Mouse (Mus musculus) midbrain, embryonic 10.5 days (tissue): ENCODE data around the gene Unc13b. TPM values are rescaled to one million over a fixed set of nuclear protein-coding genes. Genes with fewer than 3 reads are reported as not detected.
A peak's percentile ranks its signal among the peaks of the same experiment; 100 is the strongest.

Experiments
- DNase-seq: peaks from one replicate; pipeline ENCODE4 v3.0.0-alpha.2; 2017; ENCODE audit warnings: low spot score
- H3K27ac ChIP-seq: fragments of 300-500 bp; sonication (generic); replicated peaks from 2 replicates; pipeline ENCODE4 v1.5.1; 2016; ENCODE audit warnings: mild to moderate bottlenecking
- H3K27me3 ChIP-seq: fragments of 300-500 bp; sonication (generic); 2 replicates; pipeline ENCODE4 v1.6.1; 2016; ENCODE audit warnings: low read depth, mild to moderate bottlenecking; ENCODE audit not compliant: poor library complexity, severe bottlenecking
- H3K36me3 ChIP-seq: fragments of 300-500 bp; sonication (generic); 2 replicates; pipeline ENCODE4 v1.6.1; 2016; ENCODE audit warnings: mild to moderate bottlenecking, moderate library complexity
- H3K4me1 ChIP-seq: fragments of 300-500 bp; sonication (generic); 2 replicates; pipeline ENCODE4 v1.6.1; 2016
- H3K4me3 ChIP-seq: fragments of 300-500 bp; sonication (generic); 2 replicates; pipeline ENCODE4 v1.5.1; 2016; ENCODE audit warnings: mild to moderate bottlenecking, moderate library complexity
- H3K9me3 ChIP-seq: fragments of 300-500 bp; sonication (generic); replicated peaks from 2 replicates; pipeline ENCODE4 v1.6.1; 2016; ENCODE audit warnings: mild to moderate bottlenecking
- WGBS: fragments of 180-500 bp; shearing (Covaris S2); methylation state at CpG from one replicate; pipeline ENCODE4 v1.1.7; 2016; 5-methylcytosine and 5-hydroxymethylcytosine counted together
- polyA plus RNA-seq: library from polyadenylated mRNA; unstranded; fragments of >200 nt; fragmentation: Nextera tagmentation; extraction: Ambion mirVana; gene quantifications from 2 replicates; pipeline ENCODE4 v1.2.1, GENCODE M21; 2016

The Unc13b gene
- polyA plus RNA-seq, 1 experiment from 2014 or later = 9.9 TPM

- H3K36me3 ChIP-seq = peaks cover 50% of the 10 kb centered on the region
Observed at GRCm38 (mm10) chr4:43259435-43259834, 200.7 kb downstream of the Unc13b start.

DNA sequence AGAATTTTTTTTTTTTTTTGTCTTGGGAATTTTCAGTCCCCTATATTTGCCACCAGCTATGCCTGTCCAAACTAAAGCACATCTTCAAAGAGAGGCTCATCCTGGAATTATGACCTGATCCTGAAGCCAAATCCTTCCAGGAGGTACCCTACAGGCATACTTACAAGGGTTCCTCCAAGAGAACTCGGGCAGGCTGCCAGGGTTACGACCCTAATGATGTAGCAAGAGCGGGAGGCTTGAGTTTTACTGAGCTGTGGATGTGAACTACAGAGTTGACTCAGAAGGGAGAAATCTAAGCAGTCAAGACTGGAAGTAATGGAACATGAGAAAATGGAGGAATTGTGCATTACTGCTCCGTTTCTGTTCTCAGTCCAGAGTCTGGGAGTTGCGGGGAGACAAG, 201.3 kb downstream of the Unc13b start:
- WGBS = 81% methylated on average over 5 of the region's 5 CpGs
- H3K4me3 ChIP-seq = no peak overlapping the region
- H3K27ac ChIP-seq = no peak overlapping the region
- peaks cover 9% of the 10 kb centered on the region for H3K4me1 ChIP-seq
- H3K36me3 ChIP-seq = peaks cover 48% of the 10 kb centered on the region
- DNase-seq = no peak
- H3K9me3 ChIP-seq = no peaks in the 10 kb centered on the region
- H3K27me3 ChIP-seq = no peaks in the 10 kb centered on the region

More at GRCm38 (mm10) chr4:43259435-43259834, 200.7 kb downstream of the Unc13b start:
- Histone ChIP-seq H3K9me3 (no peaks in the 10 kb centered on the region), H3K4me3 (no peak overlapping the region), H3K4me1 (peaks cover 9% of the 10 kb centered on the region), H3K27ac (no peak overlapping the region), H3K27me3 (no peaks in the 10 kb centered on the region)
- no peak for DNase-seq
- 84% methylated on average over 3 of the region's 3 CpGs for WGBS

GRCm38 (mm10) chr4:43262821-43263220, 204.1 kb downstream of the Unc13b start:
- 92% methylated on average over 6 of the region's 6 CpGs for WGBS

GRCm38 (mm10) chr4:43266146-43266545, 207.4 kb downstream of the Unc13b start:
- no peak for DNase-seq
- Histone ChIP-seq H3K27ac (peak overlapping the region; percentile 81), H3K9me3 (no peaks in the 10 kb centered on the region), H3K4me1 (peaks cover 17% of the 10 kb centered on the region), H3K27me3 (no peaks in the 10 kb centered on the region), H3K36me3 (peaks cover 5% of the 10 kb centered on the region; the same call in 1 of the 2 replicates), H3K4me3 (peak overlapping the region; percentile 55; the same call in 1 of the 2 replicates)
- WGBS = 66% methylated on average over 2 of the region's 2 CpGs

More at GRCm38 (mm10) chr4:43262821-43263220, 204.1 kb downstream of the Unc13b start:
- Histone ChIP-seq H3K4me3 (no peak overlapping the region), H3K4me1 (peaks cover 26% of the 10 kb centered on the region), H3K27me3 (no peaks in the 10 kb centered on the region), H3K27ac (no peak overlapping the region), H3K9me3 (no peaks in the 10 kb centered on the region), H3K36me3 (peaks cover 25% of the 10 kb centered on the region)
- DNase-seq = no peak

DNA sequence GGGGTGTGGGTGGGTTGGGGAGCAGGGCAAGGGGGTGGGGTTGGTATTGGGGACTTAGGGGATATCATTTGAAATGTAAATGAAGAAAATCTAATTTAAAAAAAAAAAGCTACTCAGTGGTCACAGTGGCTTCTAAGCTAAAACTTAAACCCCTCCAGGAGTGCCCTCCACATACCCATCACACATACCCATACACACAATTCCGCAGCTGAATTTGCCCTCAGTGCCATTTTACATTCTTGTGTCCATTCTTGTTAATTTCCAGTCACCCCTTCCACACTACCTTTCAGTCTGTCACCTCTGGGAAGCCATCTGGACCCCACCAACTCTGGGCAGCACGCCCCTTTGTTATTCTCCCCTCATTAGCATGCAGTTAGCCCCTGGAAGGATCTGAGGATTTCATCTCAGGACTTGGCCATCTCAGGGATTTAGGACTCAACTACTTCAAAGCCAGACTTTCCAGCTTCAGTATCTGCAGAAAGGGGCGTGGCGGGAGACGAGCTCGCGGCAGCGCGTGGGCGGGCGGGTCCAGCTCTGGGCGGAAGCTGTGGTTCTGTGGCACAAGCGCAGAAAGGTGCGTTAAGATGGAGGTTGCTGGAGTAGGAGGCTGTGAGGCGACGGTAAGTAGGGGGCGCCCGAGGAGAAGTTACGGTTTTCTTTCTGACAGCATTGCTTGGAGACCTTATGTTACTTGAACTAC, 208.0 kb downstream of the Unc13b start, which contains the start of gene Atp8b5:
Atp8b5 (plus strand) TSS at position 537 of the 700 bp plus-strand sequence.
- Histone ChIP-seq H3K27me3 (no peaks in the 10 kb centered on the region), H3K27ac (peak within 1 kb of the TSS; percentile 81), H3K4me3 (peak within 1 kb of the TSS; percentile 55), H3K4me1 (peaks cover 17% of the 10 kb centered on the region), H3K9me3 (no peaks in the 10 kb centered on the region), H3K36me3 (peaks cover 5% of the 10 kb centered on the region; the same call in 1 of the 2 replicates)
- WGBS = under 1% methylated on average over 19 of the region's 19 CpGs
- peak; percentile 82 for DNase-seq

DNA sequence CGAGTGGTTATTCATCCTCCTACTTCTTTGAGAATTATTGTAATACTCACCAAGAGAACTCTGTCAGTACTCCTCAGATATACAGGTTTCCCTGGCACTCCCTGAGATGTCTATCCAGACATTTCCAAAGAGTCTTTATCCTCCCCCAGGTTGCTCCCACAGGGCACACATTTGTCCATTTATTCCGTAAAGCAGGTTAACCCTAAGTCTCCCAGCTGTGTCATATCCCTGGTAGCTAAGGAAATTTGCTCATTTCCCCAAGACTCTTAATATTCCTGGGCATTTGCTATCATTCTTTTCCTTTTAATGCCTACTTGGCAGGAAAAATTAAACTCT, 208.5 kb downstream of the Unc13b start:
- Histone ChIP-seq H3K4me3 (peak overlapping the region; percentile 55), H3K27me3 (no peaks in the 10 kb centered on the region), H3K4me1 (peaks cover 17% of the 10 kb centered on the region), H3K36me3 (peaks cover 5% of the 10 kb centered on the region; the same call in 1 of the 2 replicates), H3K27ac (peak overlapping the region; percentile 81), H3K9me3 (no peaks in the 10 kb centered on the region)
- WGBS = 24% methylated on average over 2 of the region's 2 CpGs
- no peak for DNase-seq

GRCm38 (mm10) chr4:43285476-43285875, 226.7 kb downstream of the Unc13b start:
- H3K4me3 ChIP-seq = no peak overlapping the region
- DNase-seq = no peak
- no peak overlapping the region for H3K27ac ChIP-seq
- H3K4me1 ChIP-seq = no peaks in the 10 kb centered on the region
- H3K27me3 ChIP-seq = no peaks in the 10 kb centered on the region
- no peaks in the 10 kb centered on the region for H3K36me3 ChIP-seq
- 93% methylated on average over 5 of the region's 5 CpGs for WGBS
- no peaks in the 10 kb centered on the region for H3K9me3 ChIP-seq

DNA sequence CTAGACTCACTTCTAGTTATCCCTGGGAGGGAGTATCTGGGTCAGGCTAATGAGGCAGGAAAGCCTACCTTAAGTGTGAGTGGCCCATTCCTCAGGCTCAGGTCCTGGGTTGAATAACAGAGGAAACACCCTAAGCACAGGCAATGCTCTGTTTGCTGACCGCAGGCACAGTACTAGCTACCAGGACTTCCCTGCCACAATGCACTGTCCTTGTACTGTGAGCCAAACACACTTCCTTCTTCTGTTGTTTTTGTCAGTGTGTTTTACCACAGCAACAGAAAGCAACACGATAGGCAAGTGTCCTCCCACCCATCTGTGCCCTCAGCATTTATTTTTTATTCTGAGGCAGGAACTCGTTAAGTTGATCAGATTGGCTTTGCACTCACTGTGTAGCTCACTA, 228.6 kb downstream of the Unc13b start:
- H3K36me3 ChIP-seq = no peaks in the 10 kb centered on the region
- no peaks in the 10 kb centered on the region for H3K4me1 ChIP-seq
- no peaks in the 10 kb centered on the region for H3K27me3 ChIP-seq
- DNase-seq = no peak
- H3K9me3 ChIP-seq = no peaks in the 10 kb centered on the region
- H3K4me3 ChIP-seq = no peak overlapping the region
- H3K27ac ChIP-seq = no peak overlapping the region
- WGBS = 88% methylated on average over 3 of the region's 3 CpGs

- peaks cover 12% of the 10 kb centered on the region for H3K4me1 ChIP-seq
- no peak overlapping the region for H3K4me3 ChIP-seq
- no peaks in the 10 kb centered on the region; the same call in 1 of the 2 replicates for H3K9me3 ChIP-seq
- 50% methylated on average over 6 of the region's 6 CpGs for WGBS
- no peaks in the 10 kb centered on the region for H3K36me3 ChIP-seq
- DNase-seq = peak; percentile 14
- no peaks in the 10 kb centered on the region for H3K27me3 ChIP-seq
- no peak overlapping the region for H3K27ac ChIP-seq
Observed at GRCm38 (mm10) chr4:43294001-43294400, 235.2 kb downstream of the Unc13b start.

GRCm38 (mm10) chr4:43309696-43310338, 251.1 kb downstream of the Unc13b start:
- Histone ChIP-seq H3K27ac (peak overlapping the region; percentile 74), H3K4me1 (peaks cover 19% of the 10 kb centered on the region), H3K27me3 (no peaks in the 10 kb centered on the region), H3K9me3 (no peaks in the 10 kb centered on the region), H3K4me3 (0 out of 2 replicates have a peak overlapping the region, but pooled peaks have one; percentile 8), H3K36me3 (no peaks in the 10 kb centered on the region)
- WGBS = 56% methylated on average over 11 of the region's 11 CpGs
- DNase-seq = peak; percentile 48

Other genes starting within 250 kb of the Unc13b start
- not detected in 2 replicates for gene Fam205a1, start 205.1 kb upstream of the Unc13b start, polyA plus RNA-seq
- 0.38 and 0.73 TPM in 2 replicates for gene Gm12394, start 202.2 kb upstream of the Unc13b start, polyA plus RNA-seq
- 0.60 and 0.98 TPM in 2 replicates for gene Fam205c, start 184.7 kb upstream of the Unc13b start, polyA plus RNA-seq
- gene Phf24, start 142.3 kb upstream of the Unc13b start, polyA plus RNA-seq = 1.6 and 2.1 TPM in 2 replicates
- 14.9 and 22.6 TPM in 2 replicates for gene Dnajb5, start 109.1 kb upstream of the Unc13b start, polyA plus RNA-seq
- 0.47 and 0.59 TPM in 2 replicates for gene 1700022I11Rik, start 89.3 kb upstream of the Unc13b start, polyA plus RNA-seq
- gene Vcp, start 58.4 kb upstream of the Unc13b start, polyA plus RNA-seq = 656 and 674 TPM in 2 replicates
- gene Fancg, start 48.4 kb upstream of the Unc13b start, polyA plus RNA-seq = 25.0 and 27.2 TPM in 2 replicates
- 21.8 and 27.5 TPM in 2 replicates for gene Pigo, start 33.1 kb upstream of the Unc13b start, polyA plus RNA-seq
- gene Stoml2, start 27.2 kb upstream of the Unc13b start, polyA plus RNA-seq = 419 and 471 TPM in 2 replicates
- gene Fam214b, start 12.7 kb upstream of the Unc13b start, polyA plus RNA-seq = 27.4 and 40.4 TPM in 2 replicates
- 0.57 TPM in 2 replicates for gene Atp8b5, start 208.2 kb downstream of the Unc13b start, polyA plus RNA-seq